Mouse (Mus musculus) CH12.LX (cell line): ENCODE data around the gene Ppp2r2d. TPM values are rescaled to one million over a fixed set of nuclear protein-coding genes. Genes with fewer than 3 reads are reported as not detected.

Experiments used
- DNase-seq: peaks from one replicate; pipeline ENCODE4 v3.0.0-alpha.2; 2013; ENCODE audit errors: extremely low read depth
- H3K27ac ChIP-seq: 2 replicates; pipeline ENCODE4 v1.5.1; 2012; ENCODE audit warnings: low read depth, mild to moderate bottlenecking, control low read depth, moderate library complexity; ENCODE audit not compliant: insufficient read depth
- H3K27me3 ChIP-seq: replicated peaks from 2 replicates; pipeline ENCODE3; 2012; ENCODE audit warnings: inconsistent platforms
- H3K36me3 ChIP-seq, 2 experiments: replicated peaks in 1 of 2; 2 replicates each; pipeline versions ENCODE3 to v1.6.1; 2012; ENCODE audit warnings: inconsistent platforms in 1 of 2, low read length in 1 of 2, mild to moderate bottlenecking in 1 of 2, mixed read lengths in 1 of 2, moderate library complexity in 1 of 2; ENCODE audit not compliant: control insufficient read depth in 1 of 2, insufficient read depth in 1 of 2
- H3K4me1 ChIP-seq, 2 experiments: 2 replicates each; pipeline ENCODE4 v1.6.1; 2012; ENCODE audit warnings: inconsistent platforms in 1 of 2, moderate library complexity in 1 of 2; ENCODE audit not compliant: insufficient read depth in 2 of 2, control insufficient read depth in 1 of 2
- H3K4me2 ChIP-seq: 2 replicates; pipeline ENCODE4 v1.6.1; 2012; ENCODE audit warnings: low read depth, mild to moderate bottlenecking, control low read depth; ENCODE audit not compliant: poor library complexity, insufficient read depth, severe bottlenecking
- H3K4me3 ChIP-seq, 3 experiments: fragments of 150-350 bp in 1 of 3; sonication (generic) in 1 of 3; replicated peaks in 1 of 3; 2 replicates each; pipeline versions ENCODE3 to v1.5.1; 2011 to 2012; ENCODE audit warnings: low read depth in 2 of 3, low read length in 2 of 3, mild to moderate bottlenecking in 2 of 3, moderate library complexity in 2 of 3, control low read depth in 1 of 3, improper control_type of control experiment in 1 of 3, inconsistent platforms in 1 of 3, mixed read lengths in 1 of 3; ENCODE audit not compliant: poor library complexity in 1 of 3
- H3K79me2 ChIP-seq: replicated peaks from 2 replicates; pipeline ENCODE4 v1.6.1; 2012; ENCODE audit warnings: mild to moderate bottlenecking, moderate library complexity; ENCODE audit not compliant: control insufficient read depth, poor library complexity, insufficient read depth, severe bottlenecking; ENCODE audit errors: extremely low read depth
- H3K9ac ChIP-seq: 2 replicates; pipeline ENCODE4 v1.6.1; 2012; ENCODE audit warnings: low read depth, mild to moderate bottlenecking, control low read depth, moderate library complexity; ENCODE audit not compliant: insufficient read depth
- H3K9me3 ChIP-seq: replicated peaks from 2 replicates; pipeline ENCODE3; 2012; ENCODE audit warnings: low read length, inconsistent platforms, mixed read lengths
- BHLHE40 ChIP-seq: IDR thresholded peaks from 2 replicates; pipeline ENCODE4 v1.6.1; 2011; ENCODE audit warnings: mild to moderate bottlenecking, low read depth, low read length, improper control_type of control experiment
- CHD1 ChIP-seq: IDR thresholded peaks from 2 replicates; pipeline ENCODE4 v1.6.1; 2012; ENCODE audit warnings: low read depth, low read length, improper control_type of control experiment, inconsistent platforms
- CHD2 ChIP-seq: IDR thresholded peaks from 2 replicates; pipeline ENCODE4 v1.6.1; 2011; ENCODE audit warnings: low read length, improper control_type of control experiment
- CTCF ChIP-seq, 2 experiments: IDR thresholded peaks in 1 of 2; conservative IDR thresholded peaks in 1 of 2; 2 replicates each; pipeline ENCODE4 v1.5.1; 2011 to 2012; ENCODE audit warnings: low read depth in 2 of 2, low read length in 2 of 2, improper control_type of control experiment in 1 of 2, inconsistent platforms in 1 of 2, mild to moderate bottlenecking in 1 of 2, moderate library complexity in 1 of 2
- E2F4 ChIP-seq: IDR thresholded peaks from 2 replicates; pipeline ENCODE4 v1.6.1; 2011; ENCODE audit warnings: low read depth, low read length, improper control_type of control experiment; ENCODE audit not compliant: insufficient replicate concordance
- ELF1 ChIP-seq: IDR thresholded peaks from 2 replicates; pipeline ENCODE4 v1.6.1; 2014; ENCODE audit warnings: low read depth, mild to moderate bottlenecking, inconsistent platforms, low read length, improper control_type of control experiment
- EP300 ChIP-seq: IDR thresholded peaks from 2 replicates; pipeline ENCODE4 v1.6.1; 2011; ENCODE audit warnings: low read length, improper control_type of control experiment
- ETS1 ChIP-seq: conservative IDR thresholded peaks from 2 replicates; pipeline ENCODE4 v1.6.1; 2012; ENCODE audit warnings: low read depth, mild to moderate bottlenecking, inconsistent platforms, low read length, improper control_type of control experiment, moderate library complexity
- GABPA ChIP-seq: IDR thresholded peaks from 2 replicates; pipeline ENCODE4 v1.6.1; 2012; ENCODE audit warnings: low read depth, low read length, improper control_type of control experiment, inconsistent platforms; ENCODE audit not compliant: insufficient replicate concordance
- HCFC1 ChIP-seq: IDR thresholded peaks from 2 replicates; pipeline ENCODE4 v1.6.1; 2012; ENCODE audit warnings: low read depth, mild to moderate bottlenecking, inconsistent platforms, low read length, improper control_type of control experiment
- IRF4 ChIP-seq: IDR thresholded peaks from 2 replicates; pipeline ENCODE4 v1.6.1; 2014; ENCODE audit warnings: low read depth, mild to moderate bottlenecking, inconsistent platforms, low read length, improper control_type of control experiment
- JUN ChIP-seq: IDR thresholded peaks from 2 replicates; pipeline ENCODE4 v1.6.1; 2011; ENCODE audit warnings: low read depth, mild to moderate bottlenecking, low read length, improper control_type of control experiment, moderate library complexity; ENCODE audit not compliant: insufficient read depth
- JUND ChIP-seq: conservative IDR thresholded peaks from 2 replicates; pipeline ENCODE4 v1.6.1; 2011; ENCODE audit warnings: low read depth, low read length, improper control_type of control experiment
- KAT2A ChIP-seq: IDR thresholded peaks from 2 replicates; pipeline ENCODE4 v1.6.1; 2012; ENCODE audit warnings: low read length, improper control_type of control experiment, inconsistent platforms; ENCODE audit not compliant: insufficient replicate concordance
- MAFK ChIP-seq: IDR thresholded peaks from 2 replicates; pipeline ENCODE4 v1.6.1; 2011; ENCODE audit warnings: low read length, improper control_type of control experiment; ENCODE audit not compliant: insufficient replicate concordance
- MAX ChIP-seq: IDR thresholded peaks from 2 replicates; pipeline ENCODE4 v1.6.1; 2011; ENCODE audit warnings: low read length, improper control_type of control experiment
- MAZ ChIP-seq: IDR thresholded peaks from 2 replicates; pipeline ENCODE4 v1.6.1; 2012; ENCODE audit warnings: low read depth, mild to moderate bottlenecking, inconsistent platforms, low read length, improper control_type of control experiment, moderate library complexity
- MEF2A ChIP-seq: IDR thresholded peaks from 2 replicates; pipeline ENCODE4 v1.6.1; 2014; ENCODE audit warnings: low read depth, mild to moderate bottlenecking, inconsistent platforms, low read length, improper control_type of control experiment, borderline replicate concordance
- MXI1 ChIP-seq: IDR thresholded peaks from 2 replicates; pipeline ENCODE4 v1.6.1; 2011; ENCODE audit warnings: mild to moderate bottlenecking, low read depth, low read length, improper control_type of control experiment
- MYC ChIP-seq: IDR thresholded peaks from 2 replicates; pipeline ENCODE4 v1.6.1; 2011; ENCODE audit warnings: low read depth, mild to moderate bottlenecking, improper control_type of control experiment, low read length
- NELFE ChIP-seq: IDR thresholded peaks from 2 replicates; pipeline ENCODE4 v1.6.1; 2011; ENCODE audit warnings: low read depth, low read length, improper control_type of control experiment
- NRF1 ChIP-seq: IDR thresholded peaks from 2 replicates; pipeline ENCODE4 v1.6.1; 2014; ENCODE audit warnings: low read depth, mild to moderate bottlenecking, inconsistent platforms, low read length, improper control_type of control experiment, moderate library complexity
- PAX5 ChIP-seq: IDR thresholded peaks from 2 replicates; pipeline ENCODE4 v1.6.1; 2012; ENCODE audit warnings: low read length, inconsistent platforms, mixed read lengths
- POLR2A ChIP-seq: IDR thresholded peaks from 2 replicates; pipeline ENCODE4 v1.6.1; 2011; ENCODE audit warnings: low read depth, mild to moderate bottlenecking, improper control_type of control experiment, low read length
- POLR2AphosphoS2 ChIP-seq: IDR thresholded peaks from 2 replicates; pipeline ENCODE4 v1.6.1; 2011; ENCODE audit warnings: low read depth, low read length, improper control_type of control experiment
- RAD21 ChIP-seq: IDR thresholded peaks from 2 replicates; pipeline ENCODE4 v1.6.1; 2011; ENCODE audit warnings: low read depth, mild to moderate bottlenecking, low read length, improper control_type of control experiment, moderate library complexity
- RCOR1 ChIP-seq: conservative IDR thresholded peaks from 2 replicates; pipeline ENCODE4 v1.6.1; 2012; ENCODE audit warnings: low read depth, mild to moderate bottlenecking, inconsistent platforms, low read length, improper control_type of control experiment
- SIN3A ChIP-seq: IDR thresholded peaks from 2 replicates; pipeline ENCODE4 v1.6.1; 2012; ENCODE audit warnings: low read length, improper control_type of control experiment, inconsistent platforms
- TBP ChIP-seq: conservative IDR thresholded peaks from 2 replicates; pipeline ENCODE4 v1.6.1; 2011; ENCODE audit warnings: low read depth, low read length, improper control_type of control experiment
- TCF12 ChIP-seq: IDR thresholded peaks from 2 replicates; pipeline ENCODE4 v1.6.1; 2014; ENCODE audit warnings: low read depth, mild to moderate bottlenecking, inconsistent platforms, low read length, improper control_type of control experiment
- UBTF ChIP-seq: IDR thresholded peaks from 2 replicates; pipeline ENCODE4 v1.6.1; 2012; ENCODE audit warnings: low read depth, mild to moderate bottlenecking, inconsistent platforms, low read length, improper control_type of control experiment, moderate library complexity
- USF1 ChIP-seq: IDR thresholded peaks from 2 replicates; pipeline ENCODE4 v1.6.1; 2014; ENCODE audit warnings: low read depth, mild to moderate bottlenecking, inconsistent platforms, low read length, improper control_type of control experiment
- USF2 ChIP-seq: conservative IDR thresholded peaks from 2 replicates; pipeline ENCODE4 v1.6.1; 2011; ENCODE audit warnings: low read depth, low read length, improper control_type of control experiment
- ZC3H11A ChIP-seq: IDR thresholded peaks from 2 replicates; pipeline ENCODE4 v1.6.1; 2012; ENCODE audit warnings: low read depth, mild to moderate bottlenecking, inconsistent platforms, low read length, improper control_type of control experiment
- ZKSCAN1 ChIP-seq: IDR thresholded peaks from 2 replicates; pipeline ENCODE4 v1.6.1; 2012; ENCODE audit warnings: low read depth, inconsistent platforms, low read length, improper control_type of control experiment, borderline replicate concordance
- ZMIZ1 ChIP-seq: IDR thresholded peaks from 2 replicates; pipeline ENCODE4 v1.6.1; 2012; ENCODE audit warnings: low read depth, mild to moderate bottlenecking, inconsistent platforms, low read length, improper control_type of control experiment
- ZNF384 ChIP-seq: IDR thresholded peaks from 2 replicates; pipeline ENCODE4 v1.6.1; 2012; ENCODE audit warnings: low read depth, low read length, improper control_type of control experiment, inconsistent platforms
- dilution Hi-C: fragments of 300-500 bp; cut with MboI; formaldehyde crosslinking; loops from 2 replicates; pipeline ENCODE4 v1.14.3; 2020; ENCODE audit warnings: low sequenced_read_pairs; ENCODE audit not compliant: extremely low pct_unique_long_range_greater_than_20kb, extremely low pct_ligation_motif_present
- in situ Hi-C: fragments of 300-500 bp; cut with MboI; formaldehyde crosslinking; loops from 3 replicates; pipeline ENCODE4 v1.14.3; 2019; ENCODE audit warnings: low sequenced_read_pairs, low pct_ligation_motif_present, low pct_unique_long_range_greater_than_20kb, mixed read lengths
- polyA plus RNA-seq: library from polyadenylated mRNA; unstranded; fragments of >175 nt; gene quantifications from 2 replicates; pipeline ENCODE4 v1.2.1, GENCODE M21; 2012; ENCODE audit warnings: low read depth; ENCODE audit not compliant: insufficient read length
- total RNA-seq, 2 experiments: library from RNA; depleted of rRNA; stranded (reverse); fragments of 300-350 nt in 1 of 2; fragments of >200 nt in 1 of 2; gene quantifications; 2 replicates each; pipeline ENCODE4 v1.2.3; 2012 to 2014

Ppp2r2d gene
- total RNA-seq (2012; rRNA removed): 24.3 and 28.9 TPM in 2 replicates
- total RNA-seq (2014; rRNA removed): 54.1 and 56.3 TPM in 2 replicates
- 39.6 and 46.0 TPM in 2 replicates for polyA plus RNA-seq

- H3K9me3 ChIP-seq: no peaks in the 10 kb centered on the region
- dilution Hi-C loops (no loop called here), in situ Hi-C loops (loop anchor here (25.0 kb wide), 1 partner anchor 1358 kb away; no protein-coding TSS in a partner anchor)
- peaks cover 25% of the 10 kb centered on the region for H3K79me2 ChIP-seq
- peaks cover 12 to 33% of the 10 kb centered on the region in 2 experiments for H3K4me1 ChIP-seq
- H3K9ac ChIP-seq: peak within 1 kb of the TSS; percentile 98
- H3K4me2 ChIP-seq: peak within 1 kb of the TSS; percentile 93
- no peaks in the 10 kb centered on the region for H3K27me3 ChIP-seq
- peak within 1 kb of the TSS; percentile 82 for H3K27ac ChIP-seq
- peaks cover 7 to 34% of the 10 kb centered on the region in 2 experiments for H3K36me3 ChIP-seq
- H3K4me3 ChIP-seq: peak within 1 kb of the TSS; percentile 77 to 100 (median 96)
- DNase-seq: peak; percentile 93
- peak; percentile 86 for TF ChIP-seq HCFC1
- no peak for TF ChIP-seq ETS1
- TF ChIP-seq PAX5: no peak
- no peak for TF ChIP-seq ZC3H11A
- TF ChIP-seq POLR2AphosphoS2: no peak
- peak; percentile 49 for TF ChIP-seq IRF4
- TF ChIP-seq TCF12: peak; percentile 56; the same call in 1 of the 2 replicates
- peak; percentile 23; the same call in 1 of the 2 replicates for TF ChIP-seq MAZ
- TF ChIP-seq NRF1: peak; percentile 92
- TF ChIP-seq CTCF (conservative IDR thresholded peaks at IDR 0.05 in 1 of 2, IDR thresholded peaks at IDR 0.05 in 1 of 2; ENCODE audit: low read depth in 2 of 2, low read length in 2 of 2): peak; percentile 76 to 80
- TF ChIP-seq MEF2A: 0 out of 2 replicates have a peak, but pooled peaks have one; percentile 7
- peak; percentile 84 for TF ChIP-seq POLR2A
- no peak for TF ChIP-seq ZNF384
- TF ChIP-seq TBP: no peak
- 0 out of 2 replicates have a peak, but pooled peaks have one; percentile 21 for TF ChIP-seq ZMIZ1
- TF ChIP-seq MAFK: no peak
- TF ChIP-seq UBTF: 0 out of 2 replicates have a peak, but pooled peaks have one; percentile 34
- TF ChIP-seq SIN3A: peak; percentile 62; the same call in 1 of the 2 replicates
- TF ChIP-seq MYC: no peak
- 0 out of 2 replicates have a peak, but pooled peaks have one; percentile 24 for TF ChIP-seq JUND
- no peak for TF ChIP-seq USF1
- no peak for TF ChIP-seq USF2
- no peak; the same call in 1 of the 2 replicates for TF ChIP-seq RAD21
- TF ChIP-seq RCOR1: no peak
- no peak for TF ChIP-seq JUN
- 0 out of 2 replicates have a peak, but pooled peaks have one; percentile 4 for TF ChIP-seq BHLHE40
- no peak for TF ChIP-seq ZKSCAN1
- TF ChIP-seq EP300: no peak
- no peak for TF ChIP-seq CHD2
- no peak; the same call in 1 of the 2 replicates for TF ChIP-seq ELF1
- TF ChIP-seq NELFE: peak; percentile 67
- peak; percentile 75; the same call in 1 of the 2 replicates for TF ChIP-seq KAT2A
- TF ChIP-seq E2F4: no peak
- peak; percentile 60 for TF ChIP-seq MXI1
- no peak for TF ChIP-seq GABPA
- TF ChIP-seq CHD1: no peak
- TF ChIP-seq MAX: peak; percentile 26; the same call in 1 of the 2 replicates
Measured at GRCm38 (mm10) chr7:138845544-138846391, at the start of gene Ppp2r2d, which contains the start of gene Mapk1ip1. Gene Ppp2r2d (plus strand): TSS chr7:138846079. Gene Mapk1ip1 (minus strand): TSS chr7:138846273.
